Mouse (Mus musculus): Measurements from ENCODE around the gene Igfbp1. TPM values are rescaled to one million over a fixed set of nuclear protein-coding genes. Genes with fewer than 3 reads are reported as not detected.
"Not testable (repeated sequence)": the region's sequence is repeated elsewhere in the genome, so short reads cannot be mapped to it uniquely, and the experiment has no call there.

The Igfbp1 gene
- polyA plus RNA-seq, 1 experiment from 2014 or later: 41.4 TPM

- 2% methylated on average over 12 of the region's 12 CpGs for WGBS (ENCODE audit: insufficient replicate concordance)
- 0 out of 2 replicates have a peak, but pooled peaks cover 6% of the 10 kb centered on the region for H3K4me1 ChIP-seq
- peak overlapping the region; percentile 52 for H3K4me3 ChIP-seq
- H3K9ac ChIP-seq: no peak overlapping the region
- no peak for ATAC-seq
- H3K9me3 ChIP-seq (replicated peaks): no peaks in the 10 kb centered on the region
- peaks cover 57% of the 10 kb centered on the region for H3K27me3 ChIP-seq (replicated peaks)
- peak overlapping the region; percentile 68 for H3K4me2 ChIP-seq
- H3K36me3 ChIP-seq: no peaks in the 10 kb centered on the region
- no peak overlapping the region for H3K27ac ChIP-seq
Observed at GRCm38 (mm10) chr11:7214342-7214660, 16.7 kb downstream of the Igfbp1 start.

GRCm38 (mm10) chr11:7214761-7215160 lies 17.2 kb downstream of the Igfbp1 start:
- peaks cover 57% of the 10 kb centered on the region for H3K27me3 ChIP-seq (replicated peaks)
- H3K27ac ChIP-seq: no peak overlapping the region
- 0 out of 2 replicates have a peak, but pooled peaks cover 6% of the 10 kb centered on the region for H3K4me1 ChIP-seq
- ATAC-seq: no peak
- no peaks in the 10 kb centered on the region for H3K36me3 ChIP-seq
- H3K4me3 ChIP-seq: no peak overlapping the region
- no peak overlapping the region for H3K9ac ChIP-seq
- H3K4me2 ChIP-seq: no peak overlapping the region
- H3K9me3 ChIP-seq (replicated peaks): no peaks in the 10 kb centered on the region
- WGBS (ENCODE audit: insufficient replicate concordance): 6% methylated on average over 14 of the region's 14 CpGs

- H3K27me3 ChIP-seq (replicated peaks): peaks cover 54% of the 10 kb centered on the region
- WGBS (ENCODE audit: insufficient replicate concordance): 8% methylated on average over 8 of the region's 8 CpGs
- ATAC-seq: no peak
- H3K9ac ChIP-seq: no peak overlapping the region
- H3K9me3 ChIP-seq (replicated peaks): no peaks in the 10 kb centered on the region
- H3K4me2 ChIP-seq: no peak overlapping the region
- 0 out of 2 replicates have a peak, but pooled peaks cover 6% of the 10 kb centered on the region for H3K4me1 ChIP-seq
- no peak overlapping the region for H3K27ac ChIP-seq
- no peaks in the 10 kb centered on the region for H3K36me3 ChIP-seq
- no peak overlapping the region for H3K4me3 ChIP-seq
Observed at GRCm38 (mm10) chr11:7215703-7216102, 18.1 kb downstream of the Igfbp1 start.

- H3K27ac ChIP-seq; H3K9ac ChIP-seq; H3K4me3 ChIP-seq; ATAC-seq; H3K27me3 ChIP-seq (replicated peaks); H3K36me3 ChIP-seq; H3K4me1 ChIP-seq; H3K4me2 ChIP-seq; H3K9me3 ChIP-seq (replicated peaks): not testable (repeated sequence)
- WGBS (ENCODE audit: insufficient replicate concordance): 50% methylated on average over 8 of the region's 8 CpGs
Observed at GRCm38 (mm10) chr11:7221826-7222225, 24.2 kb downstream of the Igfbp1 start.

- H3K4me2 ChIP-seq: no peak overlapping the region
- H3K9me3 ChIP-seq (replicated peaks): no peaks in the 10 kb centered on the region
- no peak overlapping the region for H3K27ac ChIP-seq
- no peak for ATAC-seq
- no peak overlapping the region for H3K4me3 ChIP-seq
- no peaks in the 10 kb centered on the region for H3K4me1 ChIP-seq
- H3K9ac ChIP-seq: no peak overlapping the region
- 44% methylated on average over 2 of the region's 2 CpGs for WGBS (ENCODE audit: insufficient replicate concordance)
- H3K36me3 ChIP-seq: no peaks in the 10 kb centered on the region
- no peaks in the 10 kb centered on the region for H3K27me3 ChIP-seq (replicated peaks)
Observed at GRCm38 (mm10) chr11:7226200-7226599, 28.6 kb downstream of the Igfbp1 start.

GRCm38 (mm10) chr11:7226810-7227550 lies 29.4 kb downstream of the Igfbp1 start:
- Histone ChIP-seq H3K36me3 (no peaks in the 10 kb centered on the region), H3K4me3 (no peak overlapping the region), H3K4me2 (no peak overlapping the region), H3K9ac (no peak overlapping the region), H3K27me3 (replicated peaks) (no peaks in the 10 kb centered on the region), H3K27ac (no peak overlapping the region), H3K9me3 (replicated peaks) (no peaks in the 10 kb centered on the region), H3K4me1 (no peaks in the 10 kb centered on the region)
- no peak for ATAC-seq
- WGBS (ENCODE audit: insufficient replicate concordance): 75% methylated on average over 7 of the region's 7 CpGs

GRCm38 (mm10) chr11:7228107-7228506 lies 30.5 kb downstream of the Igfbp1 start:
- Histone ChIP-seq H3K9me3 (replicated peaks) (no peaks in the 10 kb centered on the region), H3K4me3 (no peak overlapping the region), H3K4me1 (no peaks in the 10 kb centered on the region), H3K4me2 (no peak overlapping the region), H3K9ac (no peak overlapping the region), H3K36me3 (no peaks in the 10 kb centered on the region), H3K27ac (no peak overlapping the region), H3K27me3 (replicated peaks) (no peaks in the 10 kb centered on the region)
- ATAC-seq: no peak
- WGBS (ENCODE audit: insufficient replicate concordance): 54% methylated on average over 4 of the region's 4 CpGs

GRCm38 (mm10) chr11:7230000-7230399 lies 32.4 kb downstream of the Igfbp1 start:
- Histone ChIP-seq H3K4me2 (no peak overlapping the region), H3K4me1 (no peaks in the 10 kb centered on the region), H3K9ac (no peak overlapping the region), H3K4me3 (no peak overlapping the region), H3K9me3 (replicated peaks) (no peaks in the 10 kb centered on the region), H3K27me3 (replicated peaks) (no peaks in the 10 kb centered on the region), H3K27ac (no peak overlapping the region), H3K36me3 (no peaks in the 10 kb centered on the region)
- ATAC-seq: no peak
- 72% methylated on average over 4 of the region's 4 CpGs for WGBS (ENCODE audit: insufficient replicate concordance)

- no peak overlapping the region for H3K4me3 ChIP-seq
- no peak for ATAC-seq
- no peaks in the 10 kb centered on the region for H3K9me3 ChIP-seq (replicated peaks)
- H3K9ac ChIP-seq: no peak overlapping the region
- H3K27ac ChIP-seq: no peak overlapping the region
- no peaks in the 10 kb centered on the region for H3K27me3 ChIP-seq (replicated peaks)
- WGBS (ENCODE audit: insufficient replicate concordance): 67% methylated on average over 4 of the region's 4 CpGs
- H3K36me3 ChIP-seq: no peaks in the 10 kb centered on the region
- no peaks in the 10 kb centered on the region for H3K4me1 ChIP-seq
- H3K4me2 ChIP-seq: no peak overlapping the region
Observed at GRCm38 (mm10) chr11:7231958-7232357, 34.4 kb downstream of the Igfbp1 start.

- H3K27me3 ChIP-seq (replicated peaks): no peaks in the 10 kb centered on the region
- H3K36me3 ChIP-seq: no peaks in the 10 kb centered on the region
- WGBS (ENCODE audit: insufficient replicate concordance): 54% methylated on average over 2 of the region's 2 CpGs
- no peak overlapping the region for H3K27ac ChIP-seq
- no peaks in the 10 kb centered on the region for H3K9me3 ChIP-seq (replicated peaks)
- no peak overlapping the region for H3K9ac ChIP-seq
- ATAC-seq: no peak
- H3K4me3 ChIP-seq: no peak overlapping the region
- no peak overlapping the region for H3K4me2 ChIP-seq
- H3K4me1 ChIP-seq: no peaks in the 10 kb centered on the region
Observed at GRCm38 (mm10) chr11:7233333-7233732, 35.8 kb downstream of the Igfbp1 start.

- Histone ChIP-seq H3K27me3 (replicated peaks) (no peaks in the 10 kb centered on the region), H3K4me3 (no peak overlapping the region), H3K9me3 (replicated peaks) (no peaks in the 10 kb centered on the region), H3K36me3 (no peaks in the 10 kb centered on the region), H3K4me1 (no peaks in the 10 kb centered on the region), H3K9ac (no peak overlapping the region), H3K27ac (no peak overlapping the region), H3K4me2 (no peak overlapping the region)
- ATAC-seq: no peak
- 60% methylated on average over 1 of the region's 1 CpGs for WGBS (ENCODE audit: insufficient replicate concordance)
Observed at GRCm38 (mm10) chr11:7234436-7234835, 36.9 kb downstream of the Igfbp1 start.

GRCm38 (mm10) chr11:7234981-7235609 lies 37.5 kb downstream of the Igfbp1 start:
- ATAC-seq: no peak
- Histone ChIP-seq H3K36me3 (no peaks in the 10 kb centered on the region), H3K9me3 (replicated peaks) (no peaks in the 10 kb centered on the region), H3K4me2 (no peak overlapping the region), H3K4me3 (no peak overlapping the region), H3K9ac (no peak overlapping the region), H3K4me1 (no peaks in the 10 kb centered on the region), H3K27me3 (replicated peaks) (no peaks in the 10 kb centered on the region), H3K27ac (no peak overlapping the region)
- 28% methylated on average over 3 of the region's 3 CpGs for whole genome bisulfite sequencing (ENCODE audit: insufficient replicate concordance)

Measured in liver, embryonic 12.5 days (tissue).